ENCODE assay signal across 8 mouse cellular contexts in the genomic region with DNA sequence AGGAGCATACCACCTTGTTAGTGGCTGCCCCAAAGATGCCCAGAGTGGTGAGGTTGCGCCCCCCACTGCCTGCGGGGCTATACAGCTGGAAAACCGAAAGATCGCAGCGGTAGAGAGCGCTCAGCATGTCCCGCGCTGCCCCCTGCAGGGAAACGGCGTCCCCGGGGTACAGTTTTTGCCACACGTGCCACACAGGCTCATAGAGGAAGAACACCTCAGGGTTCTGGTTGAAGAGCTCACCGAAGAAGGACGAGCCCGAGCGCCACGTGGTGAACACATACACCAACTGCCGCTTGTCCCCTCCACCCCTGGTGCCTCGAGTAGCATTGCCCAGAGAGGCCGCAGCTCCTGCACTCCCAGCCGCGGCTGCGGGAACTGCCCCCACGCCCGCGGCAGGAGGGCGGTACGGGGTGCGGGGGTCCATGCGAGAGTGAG. TPM values are rescaled to one million over a fixed set of nuclear protein-coding genes. Genes with fewer than 3 reads are reported as not detected.
A peak's percentile ranks its signal among the peaks of the same experiment; 100 is the strongest.
DNase-seq lines count a peak whose midpoint lies in the region; ATAC-seq and TF ChIP-seq lines count a peak whose summit lies in the region.

No protein-coding gene starts in this region.

- TF ChIP-seq POLR2A in kidney, adult 2 months (IDR thresholded peaks at IDR 0.05; ENCODE audit: low read depth, low read length), result no peak

- H3K27me3 ChIP-seq in embryonic facial prominence, embryonic 11.5 days (ENCODE audit: control insufficient read depth, insufficient read depth, low read length), result peaks cover 2% of the 10 kb centered on the region; the same call in 1 of the 2 replicates
- H3K27me3 ChIP-seq in kidney, adult 2 months (replicated peaks; ENCODE audit: control insufficient read depth, insufficient read depth, low read length), result peaks cover 3% of the 10 kb centered on the region; the same call in 1 of the 2 replicates
- H3K27me3 ChIP-seq in limb, embryonic 10.5 days (ENCODE audit: low read depth, poor library complexity, severe bottlenecking), result peaks cover 13% of the 10 kb centered on the region; the same call in 1 of the 2 replicates
- H3K27me3 ChIP-seq in midbrain, embryonic 11.5 days (ENCODE audit: control insufficient read depth, insufficient read depth, low read length), result no peaks in the 10 kb centered on the region; the same call in 1 of the 2 replicates

- no peaks in the 10 kb centered on the region; the same call in 1 of the 2 replicates for H3K4me1 ChIP-seq in embryonic facial prominence, embryonic 11.5 days (ENCODE audit: control insufficient read depth, insufficient read depth, low read length)
- no peaks in the 10 kb centered on the region for H3K4me1 ChIP-seq in kidney, adult 2 months (ENCODE audit: control insufficient read depth, insufficient read depth, low read length)
- peaks cover 38% of the 10 kb centered on the region for H3K4me1 ChIP-seq in limb, embryonic 10.5 days
- peaks cover 12% of the 10 kb centered on the region; the same call in 1 of the 2 replicates for H3K4me1 ChIP-seq in midbrain, embryonic 11.5 days (ENCODE audit: control insufficient read depth, insufficient read depth, low read length)

- ATAC-seq in embryonic facial prominence, embryonic 11.5 days (replicated peaks; ENCODE audit: insufficient number of reproducible peaks, low FRiP score, low TSS enrichment, low read depth), result peak; percentile 30
- peak; percentile 8; the same call in 1 of the 2 replicates for ATAC-seq in midbrain, embryonic 11.5 days (ENCODE audit: low FRiP score)

- H3K4me2 ChIP-seq in embryonic facial prominence, embryonic 11.5 days (ENCODE audit: low read depth, low read length), result peak overlapping the region; percentile 96
- peak overlapping the region; percentile 94 for H3K4me2 ChIP-seq in midbrain, embryonic 11.5 days

- H3K4me3 ChIP-seq in embryonic facial prominence, embryonic 11.5 days (ENCODE audit: low read depth, low read length), result peak overlapping the region; percentile 73
- peak overlapping the region; percentile 49 for H3K4me3 ChIP-seq in kidney, adult 2 months (ENCODE audit: insufficient read depth, low read depth, low read length)
- peak overlapping the region; percentile 79 for H3K4me3 ChIP-seq in limb, embryonic 10.5 days
- H3K4me3 ChIP-seq in midbrain, embryonic 11.5 days (ENCODE audit: low read depth, low read length), result peak overlapping the region; percentile 74

- peak overlapping the region; percentile 28; the same call in 1 of the 2 replicates for H3K27ac ChIP-seq in embryonic facial prominence, embryonic 11.5 days (replicated peaks; ENCODE audit: low read depth, low read length)
- no peak overlapping the region for H3K27ac ChIP-seq in kidney, adult 2 months (ENCODE audit: insufficient read depth, low read depth, low read length)
- peak overlapping the region; percentile 91 for H3K27ac ChIP-seq in limb, embryonic 10.5 days
- H3K27ac ChIP-seq in midbrain, embryonic 11.5 days (ENCODE audit: low read depth, low read length), result no peak overlapping the region

- peak overlapping the region; percentile 83 for H3K9ac ChIP-seq in embryonic facial prominence, embryonic 11.5 days (replicated peaks; ENCODE audit: low read length)
- H3K9ac ChIP-seq in midbrain, embryonic 11.5 days (ENCODE audit: low read length), result peak overlapping the region; percentile 85

- H3K36me3 ChIP-seq in embryonic facial prominence, embryonic 11.5 days (replicated peaks; ENCODE audit: control insufficient read depth, insufficient read depth, low read depth, low read length), result no peaks in the 10 kb centered on the region
- H3K36me3 ChIP-seq in kidney, adult 2 months (ENCODE audit: control insufficient read depth, insufficient read depth, low read length), result no peaks in the 10 kb centered on the region
- peaks cover 6% of the 10 kb centered on the region for H3K36me3 ChIP-seq in limb, embryonic 10.5 days
- H3K36me3 ChIP-seq in midbrain, embryonic 11.5 days (ENCODE audit: control insufficient read depth, insufficient read depth, low read length), result no peaks in the 10 kb centered on the region

- no peaks in the 10 kb centered on the region for H3K9me3 ChIP-seq in embryonic facial prominence, embryonic 11.5 days (replicated peaks; ENCODE audit: control insufficient read depth, low read length)
- H3K9me3 ChIP-seq in limb, embryonic 10.5 days (replicated peaks), result no peaks in the 10 kb centered on the region
- H3K9me3 ChIP-seq in midbrain, embryonic 11.5 days (ENCODE audit: control insufficient read depth, low read length), result no peaks in the 10 kb centered on the region

- peak; percentile 93 for DNase-seq in adrenal gland, adult 2 months
- peak; percentile 69 for DNase-seq in embryonic facial prominence, embryonic 11.5 days (ENCODE audit: low spot score)
- peak; percentile 42 for DNase-seq in heart, adult 8-10 months (ENCODE audit: low spot score)
- DNase-seq in kidney, adult 2 months, result peak; percentile 72
- no peak for DNase-seq in limb, embryonic 10.5 days (ENCODE audit: low spot score)
- peak; percentile 95 for DNase-seq in midbrain, embryonic 11.5 days (ENCODE audit: low spot score, missing footprints)
- DNase-seq in spleen, postnatal 14 days (ENCODE audit: low spot score in 2 of 2), result peak; percentile 25 to 26
- DNase-seq in c-Kit-positive CD71-positive TER-119-positive erythroid progenitor cells, embryonic 14.5 days (ENCODE audit: low spot score), result no peak

- TF ChIP-seq CTCF in kidney, adult 2 months (conservative IDR thresholded peaks at IDR 0.05; ENCODE audit: insufficient read depth, insufficient read length, low read depth, low read length), result peak; percentile 47

- WGBS in embryonic facial prominence, embryonic 11.5 days, result under 1% methylated on average over 25 of the region's 30 CpGs
- WGBS in kidney, adult 2 months, result 4% methylated on average over 30 of the region's 30 CpGs
- WGBS in limb, embryonic 10.5 days, result 1% methylated on average over 30 of the region's 30 CpGs
- 1% methylated on average over 30 of the region's 30 CpGs for WGBS in midbrain, embryonic 11.5 days

RNA-seq across cellular contexts. Expression of gene Chst2, which starts 1.0 kb away (rescaled TPM):
- total RNA-seq in adrenal gland, adult 2 months (2021), result 10 to 100 TPM; 20.9 to 32.5 TPM
- polyA plus RNA-seq in adrenal gland, adult 2 months (2012; rRNA removed), result 19.7 and 20.9 TPM in 2 replicates
- 6.8 and 7.3 TPM in 2 replicates for polyA plus RNA-seq in embryonic facial prominence, embryonic 11.5 days (2014; fragmentation: Nextera tagmentation; extraction: Ambion mirVana)
- total RNA-seq in heart, adult 8-10 months (2022), result 1 to 10 TPM in 3 of 4 experiments, under 1 TPM in 1; 0.95 to 1.2 (median 1.0) TPM
- 2.6 and 3.3 TPM in 2 replicates for polyA plus RNA-seq in kidney, adult 2 months (2012; rRNA removed)
- polyA plus RNA-seq in limb, embryonic 10.5 days (2016; fragmentation: Nextera tagmentation; extraction: Ambion mirVana), result 3.5 and 3.6 TPM in 2 replicates
- polyA plus RNA-seq in midbrain, embryonic 11.5 days (2014; fragmentation: Nextera tagmentation; extraction: Ambion mirVana), result 8.2 and 8.4 TPM in 2 replicates

Comparison
In these comparisons a context has a peak if more than half of its experiments do, and no peak if none do; other contexts are left out.
1. DNase-seq: peak in adrenal gland, adult 2 months (single experiment), embryonic facial prominence, embryonic 11.5 days (single experiment), heart, adult 8-10 months (single experiment), kidney, adult 2 months (single experiment), midbrain, embryonic 11.5 days (single experiment) and spleen, postnatal 14 days (2 of 2); none in limb, embryonic 10.5 days (single experiment) and c-Kit-positive CD71-positive TER-119-positive erythroid progenitor cells, embryonic 14.5 days (single experiment).
2. H3K27ac ChIP-seq: peak in embryonic facial prominence, embryonic 11.5 days (single experiment) and limb, embryonic 10.5 days (single experiment); none in kidney, adult 2 months (single experiment) and midbrain, embryonic 11.5 days (single experiment).
3. Peak in every context shown above with its lines, with median percentiles within 50 percentile points of each other: H3K4me3 ChIP-seq.